Mouse (Mus musculus) kidney, adult 9 months (tissue): Measurements from ENCODE around the gene Sgms1.

Source experiments
- DNase-seq: peaks from one replicate; pipeline ENCODE4 v3.0.0; 2022

Gene Sgms1

DNA sequence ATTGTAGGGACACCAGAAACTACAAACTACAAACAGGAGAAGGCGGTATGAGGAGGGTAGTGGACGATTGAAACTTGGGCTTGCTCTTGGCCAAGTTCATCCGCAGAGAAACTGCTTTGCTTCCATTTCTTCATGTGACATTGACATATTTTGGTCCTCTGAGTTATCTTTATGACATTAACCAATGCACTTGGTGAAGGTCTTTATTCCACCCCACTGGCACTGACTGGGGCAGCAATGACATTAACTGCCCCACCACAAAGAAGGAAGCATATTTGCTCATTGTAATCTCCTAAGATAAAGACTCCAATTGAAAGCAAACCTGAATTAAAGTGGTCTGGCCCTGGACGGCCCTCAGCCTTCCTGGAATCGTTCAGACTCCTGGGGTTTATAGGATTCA is 100.6 kb downstream of the Sgms1 start:
- no peak for DNase-seq

GRCm38 (mm10) chr19:32287839-32288238 is 101.7 kb downstream of the Sgms1 start:
- DNase-seq: no peak

GRCm38 (mm10) chr19:32285455-32285831 is 104.1 kb downstream of the Sgms1 start:
- DNase-seq: peak; percentile 30

DNA sequence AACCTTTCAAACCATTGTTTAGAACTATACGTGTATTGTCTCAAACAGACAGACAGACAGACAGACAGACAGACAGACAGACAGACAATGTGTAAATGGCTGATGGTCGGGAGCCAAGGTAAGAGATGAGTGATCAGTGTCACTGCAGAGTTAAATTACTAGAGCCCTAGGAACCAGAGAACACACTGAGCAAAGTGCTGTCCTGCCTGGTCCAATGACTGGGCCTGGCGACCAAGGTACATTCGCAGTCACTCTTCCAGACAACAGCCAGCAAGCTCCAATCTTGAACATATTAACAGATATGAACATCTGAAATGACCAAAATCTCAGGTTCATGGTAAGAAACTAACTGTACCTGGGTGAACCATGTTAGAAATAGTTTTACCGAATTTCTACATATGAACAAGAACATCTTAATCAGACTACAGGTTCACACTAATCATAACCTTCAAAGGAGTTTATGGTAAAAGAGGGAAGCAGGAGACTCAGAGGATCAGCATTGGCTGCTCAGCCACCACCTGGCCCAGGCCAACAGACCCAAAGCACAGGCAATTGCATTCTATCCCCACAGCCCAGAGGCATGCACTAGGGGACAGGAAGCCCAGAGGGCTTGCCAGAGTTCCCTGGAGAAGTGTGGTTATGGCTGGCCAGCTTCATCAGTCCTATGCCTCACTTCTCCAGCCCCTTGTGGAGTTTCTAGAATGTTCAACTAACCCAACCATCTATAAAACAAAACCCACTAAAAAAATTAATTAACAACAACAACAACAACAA is 104.6 kb downstream of the Sgms1 start:
- DNase-seq: peak; percentile 69

DNA sequence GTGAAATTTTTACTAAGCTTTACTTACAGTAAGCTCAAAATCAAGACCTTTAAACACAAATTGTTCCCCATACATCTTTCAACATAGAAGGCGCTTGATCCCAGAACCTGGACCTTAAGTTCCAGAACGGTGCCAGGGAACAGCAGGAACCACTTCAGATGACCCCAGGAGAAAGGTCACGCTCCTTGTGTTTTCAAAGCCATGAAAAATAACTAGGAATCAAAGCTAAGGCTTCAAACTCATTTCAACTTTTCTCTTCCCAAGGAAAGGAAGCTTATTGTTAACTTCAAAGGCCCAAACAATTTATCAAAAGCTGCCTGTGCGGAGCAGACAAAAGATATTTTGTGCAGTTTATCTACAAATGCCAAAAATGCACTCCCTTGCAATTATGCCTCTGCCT is 107.6 kb downstream of the Sgms1 start:
- DNase-seq: peak; percentile 62

- no peak for DNase-seq
Observed at GRCm38 (mm10) chr19:32280380-32280779, 109.1 kb downstream of the Sgms1 start.

GRCm38 (mm10) chr19:32279400-32279799 is 110.1 kb downstream of the Sgms1 start:
- no peak for DNase-seq

- no peak for DNase-seq
Observed at GRCm38 (mm10) chr19:32277869-32278268, 111.6 kb downstream of the Sgms1 start.

DNA sequence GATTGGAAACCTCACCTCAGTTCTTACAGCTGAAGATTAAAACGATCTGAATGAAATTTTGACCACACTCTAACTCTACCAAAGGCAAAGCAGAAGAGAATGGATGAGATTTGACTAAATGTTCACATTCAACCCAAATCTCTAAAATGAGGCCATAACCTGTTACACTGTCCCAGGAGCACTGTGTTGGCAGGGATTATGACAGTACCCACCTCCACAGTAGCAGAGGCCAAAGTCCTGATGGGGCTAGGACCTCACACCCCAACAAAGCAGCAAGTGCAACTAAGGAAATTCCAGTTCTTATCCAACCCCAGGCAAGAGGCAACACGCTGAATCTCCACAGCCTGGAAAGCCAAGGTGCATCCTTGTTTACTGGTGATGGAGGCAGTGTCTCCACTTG is 112.2 kb downstream of the Sgms1 start:
- peak; percentile 43 for DNase-seq

GRCm38 (mm10) chr19:32276817-32277216 is 112.7 kb downstream of the Sgms1 start:
- peak; percentile 84 for DNase-seq

DNA sequence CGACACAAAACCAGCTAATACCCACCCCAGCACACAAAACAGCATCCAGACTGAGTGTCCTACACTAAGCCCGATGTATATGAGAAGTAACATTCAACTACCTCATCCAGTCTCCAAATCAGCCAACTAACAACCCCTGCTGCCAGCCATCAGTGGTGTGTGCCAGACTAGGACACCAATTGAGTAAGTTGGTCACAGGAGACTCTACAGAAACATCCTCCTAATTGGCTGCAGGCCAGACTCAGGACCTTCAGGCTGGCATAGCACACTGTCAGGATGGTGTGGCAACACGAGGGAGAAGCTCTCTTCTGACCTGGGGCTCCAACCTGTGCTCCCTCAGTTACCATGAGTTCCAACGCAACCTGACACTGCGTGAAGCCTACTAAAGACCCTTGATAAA is 113.3 kb downstream of the Sgms1 start:
- DNase-seq: peak; percentile 44

- DNase-seq: no peak
Observed at GRCm38 (mm10) chr19:32275068-32275925, 114.2 kb downstream of the Sgms1 start.

DNA sequence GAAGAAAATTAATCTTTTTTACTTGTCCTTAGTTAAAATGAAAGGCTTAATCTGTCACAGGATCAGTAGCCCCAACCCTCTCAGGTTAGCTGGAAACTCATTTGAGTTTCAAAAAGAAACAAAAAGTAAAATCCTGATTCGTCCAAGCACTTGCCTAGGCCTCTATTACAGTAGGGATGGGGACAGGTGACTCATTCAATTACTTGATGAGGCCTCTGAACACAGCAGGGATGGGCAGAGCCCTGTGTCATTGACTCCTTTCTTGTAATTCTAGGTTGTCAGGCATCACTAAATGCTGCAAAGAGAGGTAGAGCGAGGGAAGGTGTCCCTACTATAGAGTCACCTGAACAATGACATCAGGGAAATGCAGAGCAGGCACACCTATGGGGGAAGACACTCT is 115.4 kb downstream of the Sgms1 start:
- no peak for DNase-seq

GRCm38 (mm10) chr19:32273714-32274113 is 115.8 kb downstream of the Sgms1 start:
- no peak for DNase-seq

GRCm38 (mm10) chr19:32272475-32273260 is 116.8 kb downstream of the Sgms1 start:
- no peak for DNase-seq

GRCm38 (mm10) chr19:32271455-32272200 is 117.9 kb downstream of the Sgms1 start:
- no peak for DNase-seq

GRCm38 (mm10) chr19:32269844-32270176 is 119.7 kb downstream of the Sgms1 start:
- DNase-seq: no peak

DNA sequence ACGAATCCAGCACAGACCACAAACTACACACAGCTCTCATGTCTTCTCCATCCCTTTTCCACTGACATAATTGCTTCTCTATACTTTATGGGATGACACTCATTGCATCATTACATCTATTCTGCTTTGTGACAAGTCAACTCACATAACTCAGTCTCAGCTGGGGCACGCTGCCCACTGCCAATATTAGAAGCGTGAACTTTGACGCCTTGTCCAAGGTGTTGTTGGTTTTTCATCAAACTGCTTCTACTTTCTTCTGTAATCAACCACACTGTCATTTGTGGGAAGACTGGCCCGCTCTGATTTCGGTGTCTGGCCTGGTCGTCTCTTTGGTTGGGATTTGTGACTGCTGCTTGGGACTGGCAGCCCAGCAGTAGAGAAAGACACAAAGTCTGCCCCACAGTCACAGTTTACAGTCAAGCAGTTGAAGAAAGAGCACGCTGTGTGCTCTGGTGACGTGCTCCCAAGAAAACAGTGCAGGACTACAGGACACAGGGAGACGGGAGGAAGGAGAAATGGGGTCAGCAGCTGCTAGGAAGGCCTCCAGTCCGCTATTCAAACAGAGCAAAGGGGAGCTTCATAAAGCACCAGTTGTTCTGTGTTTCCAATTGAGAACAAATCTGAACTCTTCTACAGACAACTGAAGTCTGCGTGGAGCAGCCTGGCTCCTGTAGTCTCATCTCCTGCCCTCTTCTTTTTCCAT is 120.2 kb downstream of the Sgms1 start:
- peak; percentile 57 for DNase-seq

DNA sequence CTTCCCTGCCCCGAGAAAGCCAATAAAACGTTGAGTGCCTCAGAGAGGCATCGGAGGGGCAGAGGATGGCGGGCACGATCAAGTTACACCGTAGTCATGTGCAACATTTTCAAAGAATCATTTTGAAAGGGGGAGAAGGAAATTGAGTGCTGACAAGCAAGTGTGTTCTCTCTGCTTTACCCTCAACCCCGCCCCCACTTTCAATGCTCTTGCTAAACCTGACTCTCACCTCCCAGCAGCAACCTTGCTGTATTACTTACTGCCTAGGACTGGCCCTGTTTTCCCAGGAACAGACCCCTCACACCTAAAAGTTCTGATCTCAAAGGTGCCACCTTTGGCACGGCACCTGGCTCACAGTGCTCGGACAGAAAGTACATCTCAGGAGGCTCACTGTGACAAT is 121.0 kb downstream of the Sgms1 start:
- DNase-seq: no peak

GRCm38 (mm10) chr19:32266385-32267252 is 122.9 kb downstream of the Sgms1 start:
- peak; percentile 13 for DNase-seq

- DNase-seq: no peak
Observed at GRCm38 (mm10) chr19:32263753-32264152, 125.8 kb downstream of the Sgms1 start.
